Mouse (Mus musculus) megakaryocyte, embryonic 14.5 days (primary cell): ENCODE data around the gene Rbm20.

Experiments
- FLI1 ChIP-seq: IDR thresholded peaks from 2 replicates; pipeline ENCODE4 v1.6.1; 2012; ENCODE audit warnings: low read length, inconsistent platforms, mixed read lengths
- GATA1 ChIP-seq: IDR thresholded peaks from 3 replicates; pipeline ENCODE4 v1.6.1; 2012; ENCODE audit warnings: mixed read lengths, low read length, inconsistent platforms, borderline replicate concordance

GRCm38 (mm10) chr19:53868125-53868524, 191.0 kb downstream of the Rbm20 start:
- TF ChIP-seq GATA1 (no peak), FLI1 (no peak)
